Mouse (Mus musculus) olfactory bulb, adult 2 months (tissue): ENCODE measurements around the gene Klhdc8b. TPM values are rescaled to one million over a fixed set of nuclear protein-coding genes. Genes with fewer than 3 reads are reported as not detected.

ENCODE experiments used
- H3K27ac ChIP-seq: fragments of 200-500 bp; 2 replicates; pipeline ENCODE4 v1.5.1; 2012; ENCODE audit warnings: low read depth, low read length; ENCODE audit not compliant: insufficient read depth
- H3K4me1 ChIP-seq: fragments of 200-500 bp; 2 replicates; pipeline ENCODE4 v1.6.1; 2012; ENCODE audit warnings: low read length; ENCODE audit not compliant: control insufficient read depth, insufficient read depth
- H3K4me3 ChIP-seq: fragments of 200-500 bp; 2 replicates; pipeline ENCODE4 v1.5.1; 2012; ENCODE audit warnings: mild to moderate bottlenecking, low read depth, low read length, moderate library complexity; ENCODE audit not compliant: insufficient read depth
- CTCF ChIP-seq: fragments of 200-500 bp; IDR thresholded peaks from 2 replicates; pipeline ENCODE4 v1.5.1; 2012; ENCODE audit warnings: low read depth, mild to moderate bottlenecking, low read length, moderate library complexity; ENCODE audit not compliant: insufficient read depth
- POLR2A ChIP-seq: fragments of 200-500 bp; IDR thresholded peaks from 2 replicates; pipeline ENCODE4 v1.6.1; 2012; ENCODE audit warnings: mild to moderate bottlenecking, low read depth, low read length, moderate library complexity; ENCODE audit not compliant: insufficient read depth
- WGBS: fragments of 180-500 bp; shearing (Covaris S2); methylation state at CpG from one replicate; pipeline ENCODE4 v1.1.7; 2018; 5-methylcytosine and 5-hydroxymethylcytosine counted together
- polyA plus RNA-seq: library from polyadenylated mRNA; stranded (reverse); fragments of >200 nt; gene quantifications from 2 replicates; pipeline ENCODE4 v1.2.4, GENCODE M21; 2012; ENCODE audit warnings: low replicate concordance; ENCODE audit not compliant: missing spikeins, insufficient read depth, insufficient read length

Klhdc8b gene
- polyA plus RNA-seq = not detected in 2 replicates

DNA sequence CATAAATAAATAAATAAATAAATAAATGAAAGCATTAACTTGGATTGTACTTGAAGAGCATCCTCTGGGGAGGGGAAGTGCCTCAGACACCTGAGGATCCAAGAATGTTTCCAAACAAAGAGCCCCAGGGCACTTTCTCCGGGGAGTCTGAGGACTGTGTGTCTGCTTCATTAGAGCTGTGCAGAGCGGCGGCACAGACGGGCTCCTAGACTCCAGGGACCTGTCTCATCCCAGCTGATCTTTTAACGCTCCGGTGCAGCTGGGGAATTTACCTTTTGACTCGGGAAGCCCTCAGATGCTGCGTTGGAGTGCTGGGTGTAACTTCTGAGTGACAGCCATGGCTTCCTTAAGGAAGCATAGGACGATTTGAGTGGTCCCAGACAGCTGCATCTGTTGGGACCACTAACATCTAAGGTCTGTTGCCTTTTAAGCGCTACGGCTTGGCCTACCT, at the start of gene Klhdc8b:
Gene Klhdc8b, minus strand, starts transcription at position 401 of the 451 bp plus-strand sequence.
- Histone ChIP-seq H3K4me1 (peaks cover 11% of the 10 kb centered on the region), H3K27ac (no peak within 1 kb of the TSS), H3K4me3 (peak within 1 kb of the TSS; percentile 84)
- 20% methylated on average over 11 of the region's 11 CpGs for WGBS
- TF ChIP-seq CTCF (no peak), POLR2A (no peak)

DNA sequence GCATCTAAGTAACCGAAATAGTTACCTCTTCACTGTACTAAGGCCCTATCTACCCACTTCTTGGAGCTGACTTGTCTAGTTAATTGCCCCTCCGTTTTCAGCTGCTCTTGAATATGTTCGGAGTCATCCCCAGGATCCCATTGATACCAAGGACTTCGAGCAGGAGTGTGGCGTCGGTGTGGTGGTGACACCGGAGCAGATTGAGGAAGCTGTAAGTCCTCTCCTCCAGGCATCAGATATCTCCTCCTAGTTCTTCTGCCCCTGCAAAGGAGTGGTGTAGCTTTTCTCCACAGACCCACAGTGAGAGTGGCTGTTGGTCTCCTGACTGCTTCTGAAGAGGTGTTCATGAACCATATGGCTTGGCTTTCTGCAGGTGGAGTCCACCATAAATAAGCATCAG, 47.4 kb upstream of the Klhdc8b start:
- WGBS = 86% methylated on average over 7 of the region's 7 CpGs
- Histone ChIP-seq H3K4me1 (peaks cover 5% of the 10 kb centered on the region), H3K4me3 (no peak overlapping the region), H3K27ac (no peak overlapping the region)
- no peak for TF ChIP-seq POLR2A
- TF ChIP-seq CTCF = no peak

DNA sequence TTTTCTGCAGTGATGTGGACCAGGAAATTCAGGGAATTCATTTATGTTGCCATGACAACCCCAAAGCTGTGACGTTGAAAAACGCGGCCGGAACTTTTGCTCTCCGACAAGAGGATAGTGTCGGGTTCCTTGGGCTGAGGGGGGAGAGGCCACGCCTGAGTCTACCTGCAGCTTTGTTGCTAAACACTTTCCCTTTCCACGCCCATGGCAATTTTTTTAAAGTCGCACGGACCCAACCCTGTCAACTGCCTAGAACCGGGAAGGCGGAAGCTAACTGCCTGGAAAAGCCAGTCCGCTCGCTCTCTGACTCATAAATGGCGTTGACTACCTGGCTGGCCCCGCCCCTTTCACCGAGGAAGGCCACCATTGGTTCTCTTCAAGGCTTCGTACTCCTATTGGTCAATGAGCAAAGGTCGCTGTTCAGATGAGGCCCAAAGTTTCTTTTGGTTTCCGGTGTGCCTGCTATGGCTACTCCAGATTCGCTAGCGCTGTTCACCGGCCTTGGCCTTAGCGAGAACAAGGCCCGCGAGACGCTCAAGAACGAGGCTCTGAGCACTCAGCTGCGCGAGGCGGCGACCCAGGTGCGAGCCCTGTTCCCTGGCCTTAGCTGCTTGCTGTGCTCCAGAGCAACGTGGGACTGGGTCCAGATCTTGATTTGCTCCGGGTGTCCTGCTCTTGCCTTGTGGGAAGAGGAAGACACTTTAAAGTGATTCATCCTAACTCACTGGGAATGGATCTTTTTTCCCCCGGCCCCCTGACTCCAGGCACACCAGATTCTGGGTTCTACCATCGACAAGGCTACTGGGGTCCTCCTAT, 46.4 kb upstream of the Klhdc8b start, which contains the start of gene Qars:
Gene Qars, plus strand, starts transcription at position 88 of the 816 bp plus-strand sequence.
- peak within 1 kb of the TSS; percentile 79 for H3K27ac ChIP-seq
- WGBS = under 1% methylated on average over 37 of the region's 37 CpGs
- peaks cover 5% of the 10 kb centered on the region for H3K4me1 ChIP-seq
- peak; percentile 30; the same call in 1 of the 2 replicates for TF ChIP-seq POLR2A
- no peak for TF ChIP-seq CTCF
- H3K4me3 ChIP-seq = peak within 1 kb of the TSS; percentile 90

DNA sequence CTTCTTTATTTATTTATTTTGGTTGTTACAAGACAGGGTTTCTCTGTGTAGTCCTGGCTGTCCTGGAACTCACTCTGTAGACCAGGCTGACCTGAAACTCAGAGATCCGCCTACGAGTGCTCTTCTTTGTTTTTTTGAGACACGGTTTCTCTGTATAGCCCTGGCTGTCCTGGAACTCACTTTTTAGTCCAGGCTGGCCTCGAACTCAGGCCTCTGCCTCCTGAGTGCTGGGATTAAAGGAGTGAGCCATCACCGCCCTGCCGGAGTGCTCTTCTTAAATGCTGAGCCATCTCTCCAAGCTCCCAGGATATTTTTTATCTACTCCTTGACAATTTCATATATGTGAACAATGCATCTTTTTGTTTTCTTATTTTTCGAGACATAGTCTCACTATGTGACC, 45.5 kb upstream of the Klhdc8b start:
- Histone ChIP-seq H3K27ac (no peak overlapping the region), H3K4me1 (peaks cover 5% of the 10 kb centered on the region), H3K4me3 (no peak overlapping the region)
- WGBS = 87% methylated on average over 7 of the region's 7 CpGs
- TF ChIP-seq POLR2A (no peak), CTCF (no peak)

DNA sequence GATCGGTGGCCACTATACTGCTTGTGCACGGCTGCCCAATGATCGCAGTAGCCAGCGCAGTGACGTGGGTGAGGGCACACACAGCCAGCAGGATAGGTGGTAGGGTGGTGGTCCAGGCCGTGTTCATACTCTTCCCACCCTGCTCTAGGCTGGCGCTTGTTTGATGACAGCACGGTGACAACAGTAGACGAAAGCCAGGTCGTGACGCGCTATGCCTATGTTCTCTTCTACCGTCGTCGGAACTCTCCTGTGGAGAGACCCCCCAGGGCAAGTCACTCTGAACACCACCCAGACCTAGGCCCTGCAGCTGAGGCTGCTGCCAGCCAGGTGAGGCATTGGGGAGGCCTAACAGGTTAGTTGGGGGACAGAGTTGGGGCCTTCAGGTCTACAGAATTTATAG, 38.6 kb upstream of the Klhdc8b start:
- 94% methylated on average over 15 of the region's 15 CpGs for WGBS
- Histone ChIP-seq H3K4me3 (no peak overlapping the region), H3K4me1 (no peaks in the 10 kb centered on the region)

DNA sequence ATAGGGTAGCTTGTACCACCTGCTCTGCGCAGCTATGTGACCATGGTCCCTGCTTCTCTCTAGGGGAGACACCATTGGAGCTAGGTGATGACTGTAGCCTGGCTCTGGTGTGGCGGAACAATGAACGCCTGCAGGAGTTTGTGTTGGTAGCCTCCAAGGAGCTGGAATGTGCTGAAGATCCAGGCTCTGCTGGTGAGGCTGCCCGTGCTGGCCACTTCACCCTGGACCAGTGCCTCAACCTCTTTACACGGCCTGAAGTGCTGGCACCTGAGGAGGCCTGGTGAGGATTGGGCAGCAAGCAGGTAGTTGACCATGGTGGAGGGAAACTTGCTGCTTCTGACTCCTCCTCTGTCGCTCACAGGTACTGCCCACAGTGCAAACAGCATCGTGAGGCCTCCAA, 37.9 kb upstream of the Klhdc8b start:
- WGBS = 89% methylated on average over 7 of the region's 7 CpGs
- H3K27ac ChIP-seq = no peak overlapping the region
- no peaks in the 10 kb centered on the region for H3K4me1 ChIP-seq
- TF ChIP-seq CTCF (no peak), POLR2A (no peak)
- H3K4me3 ChIP-seq = no peak overlapping the region

More for the DNA sequence above, 38.6 kb upstream of the Klhdc8b start:
- TF ChIP-seq CTCF = no peak
- no peak for TF ChIP-seq POLR2A
- H3K27ac ChIP-seq = no peak overlapping the region

DNA sequence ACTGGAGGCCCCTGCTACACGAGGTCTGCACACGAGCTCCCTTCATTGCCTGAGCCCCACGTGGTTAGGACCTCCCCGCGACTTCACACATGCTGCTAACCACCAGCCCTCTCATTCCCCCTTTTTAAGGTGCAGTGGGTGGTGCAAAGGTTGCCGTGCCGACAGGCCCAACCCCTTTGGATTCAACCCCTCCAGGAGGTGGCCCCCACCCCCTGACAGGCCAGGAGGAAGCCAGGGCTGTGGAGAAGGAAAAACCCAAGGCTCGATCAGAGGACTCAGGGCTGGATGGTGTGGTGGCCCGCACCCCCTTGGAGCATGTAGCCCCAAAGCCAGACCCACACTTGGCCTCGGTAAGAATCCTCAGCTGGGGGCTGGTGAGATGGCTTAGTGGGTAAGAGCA, 33.5 kb upstream of the Klhdc8b start:
- no peak for TF ChIP-seq CTCF
- no peak for TF ChIP-seq POLR2A
- no peak overlapping the region for H3K4me3 ChIP-seq
- no peak overlapping the region for H3K27ac ChIP-seq
- WGBS = 74% methylated on average over 10 of the region's 10 CpGs
- H3K4me1 ChIP-seq = peaks cover 19% of the 10 kb centered on the region

DNA sequence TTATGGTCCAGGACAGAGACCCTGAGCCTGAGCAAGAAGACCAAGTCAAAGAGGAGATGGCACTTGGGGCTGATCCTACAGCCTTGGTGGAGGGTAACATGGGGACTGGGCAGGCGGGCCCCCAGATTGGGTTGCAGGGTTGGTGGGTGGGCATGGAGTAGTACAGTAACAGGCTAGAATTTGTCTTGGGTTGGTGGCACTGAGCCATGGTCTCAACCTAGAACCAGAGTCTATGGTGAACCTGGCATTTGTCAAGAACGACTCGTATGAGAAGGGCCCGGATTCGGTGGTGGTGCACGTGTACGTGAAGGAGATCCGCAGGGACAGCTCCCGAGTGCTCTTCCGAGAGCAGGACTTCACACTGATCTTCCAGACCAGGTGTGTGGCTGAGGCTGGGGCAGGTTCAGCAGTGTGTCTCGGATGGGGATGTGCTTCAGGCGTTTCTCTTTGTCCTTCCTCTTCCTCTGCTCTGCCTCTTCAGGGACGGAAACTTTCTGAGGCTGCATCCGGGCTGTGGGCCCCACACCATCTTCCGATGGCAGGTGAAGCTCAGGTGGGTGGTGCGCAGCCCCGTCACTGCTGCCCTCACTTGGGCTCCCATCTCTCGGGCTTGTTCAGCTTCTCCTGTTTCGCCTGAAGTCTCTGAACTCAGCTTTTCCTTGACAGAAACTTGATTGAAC, 32.9 kb upstream of the Klhdc8b start:
- Histone ChIP-seq H3K4me3 (no peak overlapping the region), H3K27ac (no peak overlapping the region), H3K4me1 (peaks cover 20% of the 10 kb centered on the region)
- no peak for TF ChIP-seq POLR2A
- no peak for TF ChIP-seq CTCF
- 95% methylated on average over 19 of the region's 19 CpGs for WGBS

DNA sequence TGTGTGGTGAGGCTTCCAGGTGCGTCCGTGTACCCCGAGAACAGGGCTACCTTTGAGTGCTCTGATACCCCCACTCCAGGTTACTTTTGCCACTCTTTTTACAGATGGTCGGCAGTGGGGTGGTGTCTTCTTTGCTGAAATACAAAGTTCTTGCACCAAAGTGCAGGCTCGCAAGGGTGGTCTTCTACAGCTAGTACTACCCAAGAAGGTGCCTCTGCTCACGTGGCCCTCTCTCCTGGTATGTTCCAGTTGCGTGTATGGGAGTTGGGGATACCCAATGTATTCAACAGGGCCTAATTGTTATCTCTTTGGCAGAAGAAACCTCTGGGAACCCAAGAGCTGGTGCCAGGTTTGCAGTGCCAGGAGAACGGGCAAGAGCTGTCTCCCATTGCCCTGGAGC, 31.9 kb upstream of the Klhdc8b start:
- TF ChIP-seq CTCF = no peak
- Histone ChIP-seq H3K27ac (no peak overlapping the region), H3K4me1 (peaks cover 20% of the 10 kb centered on the region), H3K4me3 (no peak overlapping the region)
- 91% methylated on average over 8 of the region's 8 CpGs for WGBS
